Mouse (Mus musculus) bone marrow, adult 2 months (tissue): ENCODE measurements around the gene Mpdu1.

Experiments used
- CTCF ChIP-seq: fragments of 200-500 bp; IDR thresholded peaks from 2 replicates; pipeline ENCODE4 v1.5.1; 2011; ENCODE audit warnings: low read length, control low read depth; ENCODE audit not compliant: control insufficient read depth, insufficient read depth
- POLR2A ChIP-seq: fragments of 200-500 bp; IDR thresholded peaks from 2 replicates; pipeline ENCODE4 v1.6.1; 2011; ENCODE audit warnings: low read depth, mild to moderate bottlenecking, control low read depth, low read length, borderline replicate concordance; ENCODE audit not compliant: control insufficient read depth

GRCm38 (mm10) chr11:69692863-69693262 is 30.4 kb upstream of the Mpdu1 start:
- no peak for TF ChIP-seq CTCF
- no peak for TF ChIP-seq POLR2A
